Mouse (Mus musculus): ENCODE measurements around the gene Dnaaf2. TPM values are rescaled to one million over a fixed set of nuclear protein-coding genes. Genes with fewer than 3 reads are reported as not detected.

Gene Dnaaf2
- polyA plus RNA-seq, 1 experiment from 2014 or later, result 11.4 TPM

- H3K4me3 ChIP-seq, result no peak overlapping the region
- whole genome bisulfite sequencing, result 95% methylated on average over 7 of the region's 7 CpGs
- H3K4me1 ChIP-seq, result no peaks in the 10 kb centered on the region
- no peak overlapping the region for H3K27ac ChIP-seq
- H3K9me3 ChIP-seq, result no peaks in the 10 kb centered on the region
- H3K27me3 ChIP-seq, result no peaks in the 10 kb centered on the region
- no peak overlapping the region for H3K4me2 ChIP-seq (replicated peaks)
- H3K9ac ChIP-seq, result no peak overlapping the region
- ATAC-seq (ENCODE audit: low FRiP score, low read depth), result no peak
- peaks cover 81% of the 10 kb centered on the region for H3K36me3 ChIP-seq
These were observed 16.2 kb upstream of the Dnaaf2 start for GRCm38 (mm10) chr12:69214393-69214792.

GRCm38 (mm10) chr12:69213186-69213777, 15.1 kb upstream of the Dnaaf2 start:
- ATAC-seq (ENCODE audit: low FRiP score, low read depth), result no peak

GRCm38 (mm10) chr12:69211057-69211456, 12.8 kb upstream of the Dnaaf2 start:
- WGBS, result 74% methylated on average over 5 of the region's 5 CpGs
- H3K4me2 ChIP-seq (replicated peaks), result no peak overlapping the region
- no peaks in the 10 kb centered on the region for H3K27me3 ChIP-seq
- no peak overlapping the region for H3K4me3 ChIP-seq
- no peaks in the 10 kb centered on the region for H3K9me3 ChIP-seq
- H3K36me3 ChIP-seq, result peaks cover 79% of the 10 kb centered on the region
- no peaks in the 10 kb centered on the region for H3K4me1 ChIP-seq
- no peak overlapping the region for H3K9ac ChIP-seq
- peak overlapping the region; percentile 44; the same call in 1 of the 2 replicates for H3K27ac ChIP-seq
- ATAC-seq (ENCODE audit: low FRiP score, low read depth), result no peak

More at GRCm38 (mm10) chr12:69213186-69213777, 15.1 kb upstream of the Dnaaf2 start:
- WGBS, result 94% methylated on average over 13 of the region's 13 CpGs
- no peaks in the 10 kb centered on the region for H3K27me3 ChIP-seq
- H3K4me2 ChIP-seq (replicated peaks), result no peak overlapping the region
- H3K27ac ChIP-seq, result no peak overlapping the region
- H3K9me3 ChIP-seq, result no peaks in the 10 kb centered on the region
- H3K9ac ChIP-seq, result no peak overlapping the region
- H3K36me3 ChIP-seq, result peaks cover 79% of the 10 kb centered on the region
- H3K4me1 ChIP-seq, result no peaks in the 10 kb centered on the region
- H3K4me3 ChIP-seq, result no peak overlapping the region

GRCm38 (mm10) chr12:69210056-69210979, 12.1 kb upstream of the Dnaaf2 start:
- peaks cover 76% of the 10 kb centered on the region for H3K36me3 ChIP-seq
- peak; percentile 86 for ATAC-seq (ENCODE audit: low FRiP score, low read depth)
- WGBS, result 81% methylated on average over 18 of the region's 18 CpGs
- H3K9ac ChIP-seq, result no peak overlapping the region
- H3K4me3 ChIP-seq, result no peak overlapping the region
- no peak overlapping the region for H3K4me2 ChIP-seq (replicated peaks)
- H3K27ac ChIP-seq, result peak overlapping the region; percentile 70; the same call in 1 of the 2 replicates
- H3K4me1 ChIP-seq, result no peaks in the 10 kb centered on the region
- H3K27me3 ChIP-seq, result no peaks in the 10 kb centered on the region
- no peaks in the 10 kb centered on the region for H3K9me3 ChIP-seq

GRCm38 (mm10) chr12:69208520-69208919, 10.3 kb upstream of the Dnaaf2 start:
- ATAC-seq (ENCODE audit: low FRiP score, low read depth), result no peak
- Histone ChIP-seq H3K9me3 (no peaks in the 10 kb centered on the region), H3K27me3 (no peaks in the 10 kb centered on the region), H3K36me3 (peaks cover 67% of the 10 kb centered on the region), H3K27ac (no peak overlapping the region), H3K4me3 (no peak overlapping the region), H3K9ac (no peak overlapping the region), H3K4me2 (replicated peaks) (no peak overlapping the region), H3K4me1 (no peaks in the 10 kb centered on the region)
- WGBS, result 95% methylated on average over 2 of the region's 2 CpGs

DNA sequence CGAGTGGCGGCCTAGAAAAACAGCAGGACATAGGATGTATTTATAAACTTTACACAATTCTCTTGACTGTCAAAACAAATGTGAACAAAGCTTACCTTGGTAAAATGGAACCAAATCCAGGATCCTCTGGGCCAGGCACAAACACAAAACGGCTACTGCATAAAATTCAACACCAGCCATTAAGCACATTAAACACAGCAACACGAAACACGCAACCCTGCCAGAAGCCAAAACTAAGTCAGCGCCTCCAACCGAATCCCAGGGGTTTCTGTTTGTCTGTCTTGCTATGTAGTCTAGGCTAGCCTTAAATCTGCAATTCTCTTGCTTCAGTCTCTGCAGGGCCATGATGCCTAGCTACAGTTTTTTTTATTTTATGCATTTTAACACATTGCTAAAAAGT, 9.7 kb upstream of the Dnaaf2 start:
- peaks cover 68% of the 10 kb centered on the region for H3K36me3 ChIP-seq
- WGBS, result 95% methylated on average over 7 of the region's 7 CpGs
- H3K9me3 ChIP-seq, result no peaks in the 10 kb centered on the region
- H3K27me3 ChIP-seq, result no peaks in the 10 kb centered on the region
- no peak overlapping the region for H3K4me2 ChIP-seq (replicated peaks)
- no peak overlapping the region for H3K27ac ChIP-seq
- no peak overlapping the region for H3K9ac ChIP-seq
- ATAC-seq (ENCODE audit: low FRiP score, low read depth), result no peak
- H3K4me3 ChIP-seq, result no peak overlapping the region
- H3K4me1 ChIP-seq, result no peaks in the 10 kb centered on the region

DNA sequence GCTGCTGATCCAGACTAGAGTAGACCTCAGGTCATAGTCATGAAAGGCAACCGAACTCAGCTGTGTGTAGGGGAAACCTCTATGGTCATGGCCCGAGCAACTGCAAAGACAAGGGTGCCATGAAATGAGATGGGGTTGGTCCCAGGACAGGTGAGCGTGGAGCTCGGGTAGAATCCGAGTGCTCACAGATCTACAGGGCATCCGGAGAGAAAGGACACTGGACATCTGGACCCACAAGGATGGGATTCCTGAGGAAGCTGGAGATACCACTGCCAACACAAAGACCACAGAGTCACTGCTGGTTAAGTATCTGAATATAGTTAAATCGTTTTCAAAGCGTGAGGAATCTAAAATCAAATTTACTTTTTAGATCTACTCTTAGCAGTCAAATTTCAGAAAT, 9.2 kb upstream of the Dnaaf2 start:
- Histone ChIP-seq H3K36me3 (peaks cover 70% of the 10 kb centered on the region), H3K27ac (no peak overlapping the region), H3K9me3 (no peaks in the 10 kb centered on the region), H3K4me1 (no peaks in the 10 kb centered on the region), H3K27me3 (no peaks in the 10 kb centered on the region), H3K4me2 (replicated peaks) (no peak overlapping the region), H3K4me3 (no peak overlapping the region), H3K9ac (no peak overlapping the region)
- 90% methylated on average over 8 of the region's 8 CpGs for WGBS
- ATAC-seq (ENCODE audit: low FRiP score, low read depth), result no peak

DNA sequence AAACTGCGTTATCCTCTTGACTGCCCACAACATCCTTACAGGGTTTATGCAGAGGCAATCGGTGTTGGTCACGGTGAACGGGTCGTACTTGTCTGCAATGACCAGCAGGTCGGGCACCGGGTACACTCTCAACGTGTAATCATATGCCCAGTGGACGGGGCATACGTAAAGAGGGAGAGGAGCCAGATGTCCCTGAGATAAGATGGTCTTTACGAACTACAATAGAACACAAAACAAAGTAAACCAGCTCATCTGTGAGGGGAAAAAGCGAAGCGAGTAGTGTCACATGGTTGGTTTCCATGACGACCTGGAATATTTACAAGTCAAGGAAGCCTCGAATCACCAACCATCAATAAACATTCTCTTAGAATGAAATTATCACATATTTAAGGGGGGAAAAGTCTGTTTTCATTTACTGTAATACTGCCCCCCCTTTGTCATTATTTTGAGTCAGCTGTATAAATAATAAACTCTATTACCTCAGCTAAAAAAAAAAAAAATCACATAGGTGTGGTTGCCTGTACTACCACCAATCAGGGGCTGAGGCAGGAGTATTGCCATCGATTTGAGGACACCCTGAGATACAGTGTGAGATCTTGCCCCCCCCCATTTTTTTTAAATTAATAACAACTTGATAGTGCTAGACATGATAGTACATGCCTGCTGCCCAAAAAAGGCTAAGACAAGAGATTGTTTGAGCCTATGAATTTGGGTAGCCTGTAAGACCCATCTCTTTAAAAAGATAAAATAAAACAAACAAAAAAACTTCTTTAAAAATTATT, 6.0 kb upstream of the Dnaaf2 start, which contains the start of gene Gm49384:
TSS of gene Gm49384 (minus strand) at position 216 of the 782 bp plus-strand sequence.
- H3K27ac ChIP-seq, result no peak within 1 kb of the TSS
- H3K9ac ChIP-seq, result no peak within 1 kb of the TSS
- H3K4me3 ChIP-seq, result no peak within 1 kb of the TSS
- H3K9me3 ChIP-seq, result no peaks in the 10 kb centered on the region
- no peaks in the 10 kb centered on the region for H3K27me3 ChIP-seq
- H3K4me1 ChIP-seq, result peaks cover under 1% of the 10 kb centered on the region
- H3K36me3 ChIP-seq, result peaks cover 69% of the 10 kb centered on the region
- 86% methylated on average over 16 of the region's 16 CpGs for WGBS
- H3K4me2 ChIP-seq (replicated peaks), result no peak within 1 kb of the TSS
- no peak for ATAC-seq (ENCODE audit: low FRiP score, low read depth)

DNA sequence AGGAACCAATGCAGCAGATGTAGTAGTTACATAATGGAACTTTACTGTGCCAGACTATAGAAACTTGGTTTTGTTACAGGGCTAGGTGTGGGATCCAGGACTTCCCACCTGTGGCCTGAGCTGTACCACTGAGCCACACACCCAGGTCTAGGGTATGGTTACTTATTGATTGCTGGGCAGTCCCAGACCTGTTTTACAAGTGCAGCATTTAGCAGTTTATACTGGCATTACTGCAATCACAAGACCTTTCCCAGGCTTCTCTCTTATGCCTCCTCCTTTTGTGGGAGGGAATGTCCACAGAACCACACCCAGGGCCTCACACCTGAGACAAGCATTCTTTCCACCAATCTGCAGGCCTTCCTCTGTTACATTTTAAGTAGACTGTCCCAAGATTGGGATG, 756 bp upstream of the Dnaaf2 start:
- no peaks in the 10 kb centered on the region for H3K27me3 ChIP-seq
- no peak overlapping the region for H3K9ac ChIP-seq
- peak overlapping the region; percentile 95 for H3K4me2 ChIP-seq (replicated peaks)
- H3K36me3 ChIP-seq, result peaks cover 39% of the 10 kb centered on the region
- ATAC-seq (ENCODE audit: low FRiP score, low read depth), result no peak
- H3K4me1 ChIP-seq, result peaks cover 21% of the 10 kb centered on the region
- H3K4me3 ChIP-seq, result peak overlapping the region; percentile 96; the same call in 1 of the 2 replicates
- no peak overlapping the region for H3K27ac ChIP-seq
- H3K9me3 ChIP-seq, result no peaks in the 10 kb centered on the region

GRCm38 (mm10) chr12:69197378-69198163, 658 bp downstream of the Dnaaf2 start:
- ATAC-seq (ENCODE audit: low FRiP score, low read depth), result peak; percentile 74
- Histone ChIP-seq H3K9ac (peak overlapping the region; percentile 90), H3K27ac (peak overlapping the region; percentile 88), H3K27me3 (no peaks in the 10 kb centered on the region), H3K4me1 (peaks cover 21% of the 10 kb centered on the region), H3K4me3 (peak overlapping the region; percentile 96), H3K4me2 (replicated peaks) (peak overlapping the region; percentile 95), H3K36me3 (peaks cover 28% of the 10 kb centered on the region), H3K9me3 (no peaks in the 10 kb centered on the region)
- under 1% methylated on average over 91 of the region's 94 CpGs for WGBS
